Mouse (Mus musculus) midbrain, postnatal 0 days (tissue): ENCODE results near the gene Cd70. TPM values are rescaled to one million over a fixed set of nuclear protein-coding genes. Genes with fewer than 3 reads are reported as not detected.
A peak's percentile ranks its signal among the peaks of the same experiment; 100 is the strongest.

ENCODE experiments used
- ATAC-seq: fragments of 200-750 bp; cut with Nextera tagmentation; 2 replicates; pipeline ENCODE4 v1.8.0; 2017; ENCODE audit warnings: moderate number of reproducible peaks, mild to moderate bottlenecking, moderate TSS enrichment, moderate library complexity; ENCODE audit not compliant: low FRiP score
- DNase-seq: peaks from one replicate; pipeline ENCODE4 v3.0.0-alpha.2; 2015; ENCODE audit warnings: low spot score
- H3K27ac ChIP-seq: fragments of 300-500 bp; sonication (generic); 2 replicates; pipeline ENCODE4 v1.5.1; 2014; ENCODE audit warnings: low read depth, mild to moderate bottlenecking, low read length, mixed read lengths
- H3K27me3 ChIP-seq: fragments of 300-500 bp; sonication (generic); 2 replicates; pipeline ENCODE4 v1.6.1; 2014; ENCODE audit warnings: low read length, control low read depth, mixed read lengths; ENCODE audit not compliant: insufficient read depth
- H3K36me3 ChIP-seq: fragments of 300-500 bp; sonication (generic); 2 replicates; pipeline ENCODE4 v1.6.1; 2014; ENCODE audit warnings: low read length, control low read depth, mixed read lengths; ENCODE audit not compliant: insufficient read depth
- H3K4me1 ChIP-seq: fragments of 300-500 bp; sonication (generic); 2 replicates; pipeline ENCODE4 v1.6.1; 2014; ENCODE audit warnings: mild to moderate bottlenecking, control low read depth, antibody characterized with exemption, low read length, mixed read lengths; ENCODE audit not compliant: insufficient read depth
- H3K4me2 ChIP-seq: fragments of 300-500 bp; sonication (generic); 2 replicates; pipeline ENCODE4 v1.6.1; 2014; ENCODE audit warnings: low read depth, mild to moderate bottlenecking, low read length, mixed read lengths; ENCODE audit not compliant: poor library complexity, severe bottlenecking
- H3K4me3 ChIP-seq: fragments of 300-500 bp; sonication (generic); 2 replicates; pipeline ENCODE4 v1.5.1; 2014; ENCODE audit warnings: low read depth, mild to moderate bottlenecking, low read length, moderate library complexity
- H3K9ac ChIP-seq: fragments of 300-500 bp; sonication (generic); replicated peaks from 2 replicates; pipeline ENCODE4 v1.6.1; 2014; ENCODE audit warnings: mild to moderate bottlenecking, low read length, moderate library complexity, mixed read lengths; ENCODE audit not compliant: poor library complexity, severe bottlenecking
- H3K9me3 ChIP-seq: fragments of 300-500 bp; sonication (generic); 2 replicates; pipeline ENCODE4 v1.6.1; 2016; ENCODE audit warnings: low read length, control low read depth
- CTCF ChIP-seq: IDR thresholded peaks from 2 replicates; pipeline ENCODE4 v1.5.1; 2016; ENCODE audit warnings: antibody characterized with exemption, mild to moderate bottlenecking
- WGBS: fragments of 180-500 bp; shearing (Covaris S2); extraction: QIAGEN DNeasy Blood & Tissue Kit; methylation state at CpG from one replicate; pipeline ENCODE4 v1.1.7; 2014; 5-methylcytosine and 5-hydroxymethylcytosine counted together
- polyA plus RNA-seq: library from polyadenylated mRNA; unstranded; fragments of >200 nt; fragmentation: Nextera tagmentation; extraction: Ambion mirVana; gene quantifications from 2 replicates; pipeline ENCODE4 v1.2.1, GENCODE M21; 2015
- total RNA-seq: library from RNA; depleted of rRNA; stranded (reverse); fragments of >200 nt; gene quantifications from 2 replicates; pipeline ENCODE4 v1.2.3, GENCODE M21; 2014

The Cd70 gene
- total and polyA plus RNA-seq, 2 experiments from 2014 or later: 0.82 to 1.2 TPM

DNA sequence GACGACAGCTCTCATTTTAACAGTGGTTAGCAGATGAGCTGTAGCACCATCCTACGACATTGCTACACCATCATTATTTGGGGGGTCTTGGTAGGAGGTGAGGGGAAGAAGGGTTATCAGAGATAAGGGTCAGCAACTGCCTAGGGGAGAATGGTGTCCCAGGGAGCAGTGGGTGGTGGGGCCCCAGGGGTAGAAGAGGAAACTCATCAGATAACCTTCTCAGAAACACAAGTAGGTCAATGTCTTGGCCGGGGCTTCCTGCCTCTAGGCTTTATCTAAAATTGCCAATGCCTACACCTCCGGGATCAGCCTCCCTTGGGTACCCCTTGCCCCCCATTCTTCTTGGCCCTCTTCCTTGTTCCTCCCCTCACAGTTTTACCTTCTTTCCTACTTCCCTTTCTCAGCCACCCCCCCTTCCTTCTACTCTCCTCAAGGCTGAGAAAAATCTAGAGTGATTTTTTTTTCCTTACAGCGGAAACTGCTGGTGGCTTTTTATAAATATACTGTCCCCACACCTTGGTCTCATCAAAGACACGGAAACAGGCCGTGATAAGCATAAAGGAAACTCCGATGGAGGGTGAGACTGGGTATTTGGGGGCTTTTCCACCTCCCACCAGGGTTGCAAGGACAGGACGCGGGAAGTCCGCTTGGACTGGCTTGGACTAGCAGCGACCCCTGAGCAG lies 39.1 kb upstream of the Cd70 start:
- TF ChIP-seq CTCF: no peak
- ATAC-seq: no peak
- Histone ChIP-seq H3K36me3 (no peaks in the 10 kb centered on the region), H3K4me2 (no peak overlapping the region), H3K27ac (no peak overlapping the region), H3K4me1 (no peaks in the 10 kb centered on the region), H3K9ac (no peak overlapping the region), H3K27me3 (no peaks in the 10 kb centered on the region), H3K9me3 (no peaks in the 10 kb centered on the region), H3K4me3 (no peak overlapping the region)
- no peak for DNase-seq
- 88% methylated on average over 12 of the region's 12 CpGs for WGBS

DNA sequence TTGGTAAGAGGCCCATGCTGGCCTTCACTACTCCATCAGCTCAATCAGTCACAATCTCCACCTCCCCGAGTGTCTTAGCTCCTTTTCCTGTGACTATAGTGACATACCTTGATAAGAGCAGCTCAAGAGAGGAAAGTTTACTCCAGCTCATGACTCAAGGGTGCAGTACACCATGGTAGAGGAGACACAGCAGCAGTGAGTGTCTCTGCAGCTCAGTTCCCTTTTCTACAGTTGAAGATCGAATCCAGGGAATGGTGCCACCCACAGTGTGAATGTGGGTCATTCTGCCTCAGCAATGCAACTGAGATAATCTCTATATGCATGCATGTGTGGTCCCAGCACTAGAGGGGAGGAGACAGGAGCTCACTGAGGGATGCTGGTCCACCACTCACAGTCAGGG lies 36.1 kb upstream of the Cd70 start:
- no peaks in the 10 kb centered on the region for H3K36me3 ChIP-seq
- no peak overlapping the region for H3K27ac ChIP-seq
- no peak overlapping the region for H3K9ac ChIP-seq
- no peaks in the 10 kb centered on the region for H3K4me1 ChIP-seq
- no peak overlapping the region for H3K4me3 ChIP-seq
- H3K9me3 ChIP-seq: no peaks in the 10 kb centered on the region
- no peak for ATAC-seq
- WGBS: 78% methylated on average over 2 of the region's 2 CpGs
- H3K4me2 ChIP-seq: no peak overlapping the region
- TF ChIP-seq CTCF: no peak
- no peak for DNase-seq
- no peaks in the 10 kb centered on the region for H3K27me3 ChIP-seq

DNA sequence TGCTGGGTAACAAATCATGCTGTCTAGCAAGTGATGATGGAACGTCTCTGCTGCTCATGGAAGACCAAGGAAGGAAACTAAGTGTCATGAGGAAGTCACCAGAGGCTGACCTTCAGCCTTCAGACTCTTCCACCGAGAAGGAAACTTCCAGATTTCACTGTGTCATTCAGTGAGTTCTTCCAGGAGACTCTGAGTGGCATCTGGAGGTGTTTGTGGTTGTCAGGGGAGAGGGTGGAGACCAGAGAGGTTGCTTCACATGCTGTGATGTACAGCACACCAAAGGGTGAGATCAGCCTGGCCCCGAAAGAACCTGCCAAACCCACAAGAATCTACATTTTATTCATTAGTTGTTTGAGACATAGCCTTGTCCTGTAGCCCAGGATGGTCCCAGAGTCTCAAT lies 33.3 kb upstream of the Cd70 start:
- no peak for TF ChIP-seq CTCF
- DNase-seq: no peak
- Histone ChIP-seq H3K27ac (no peak overlapping the region), H3K27me3 (no peaks in the 10 kb centered on the region), H3K4me1 (no peaks in the 10 kb centered on the region), H3K4me3 (no peak overlapping the region), H3K9me3 (no peaks in the 10 kb centered on the region), H3K4me2 (no peak overlapping the region), H3K9ac (no peak overlapping the region), H3K36me3 (no peaks in the 10 kb centered on the region)
- no peak for ATAC-seq
- WGBS: 71% methylated on average over 3 of the region's 3 CpGs

DNA sequence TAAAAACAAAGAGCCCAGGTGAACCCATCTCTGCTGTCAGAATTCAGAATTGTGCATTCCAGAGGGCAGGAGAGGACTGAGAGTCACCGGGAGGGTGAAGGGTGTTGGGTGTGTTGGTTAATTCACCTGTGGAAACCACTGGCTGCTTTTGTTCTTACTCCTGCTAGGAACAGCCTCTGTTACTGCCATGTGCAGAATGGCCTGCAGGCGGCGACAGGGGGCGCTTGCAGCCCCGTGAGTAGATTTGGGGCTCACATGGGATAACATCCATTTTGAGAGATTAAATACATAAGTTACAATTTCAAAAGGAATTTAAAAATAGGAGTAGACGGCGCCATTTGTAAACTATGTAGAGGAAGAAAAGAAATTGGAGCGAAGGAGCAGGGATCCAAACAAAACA lies 30.8 kb upstream of the Cd70 start:
- Histone ChIP-seq H3K27me3 (no peaks in the 10 kb centered on the region), H3K4me3 (no peak overlapping the region), H3K36me3 (no peaks in the 10 kb centered on the region), H3K4me2 (no peak overlapping the region), H3K9ac (no peak overlapping the region), H3K4me1 (no peaks in the 10 kb centered on the region), H3K9me3 (no peaks in the 10 kb centered on the region), H3K27ac (no peak overlapping the region)
- no peak for DNase-seq
- peak; percentile 42 for TF ChIP-seq CTCF
- 36% methylated on average over 8 of the region's 8 CpGs for WGBS
- ATAC-seq: no peak

DNA sequence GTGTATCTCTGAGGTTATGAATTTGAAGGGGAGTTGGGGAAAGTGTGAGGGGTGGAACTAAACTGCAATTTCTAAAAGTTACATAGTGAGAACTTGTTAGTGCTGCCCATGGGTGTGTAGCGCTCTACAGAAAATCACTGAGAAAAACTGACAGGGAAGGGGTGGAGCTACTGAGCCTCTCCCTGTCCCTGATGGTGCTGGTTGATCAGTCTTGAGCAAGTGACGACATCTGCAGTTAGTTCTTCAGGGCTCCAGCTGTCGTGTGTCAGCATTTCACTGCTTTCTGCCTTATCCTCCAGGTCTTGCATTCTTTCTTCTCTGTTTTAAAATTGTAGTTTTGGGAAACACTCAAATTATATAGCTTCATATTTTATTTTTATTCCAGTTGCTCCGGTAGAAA lies 23.8 kb upstream of the Cd70 start:
- Histone ChIP-seq H3K9ac (no peak overlapping the region), H3K4me1 (no peaks in the 10 kb centered on the region), H3K36me3 (no peaks in the 10 kb centered on the region), H3K4me3 (no peak overlapping the region), H3K27me3 (no peaks in the 10 kb centered on the region), H3K27ac (no peak overlapping the region), H3K9me3 (no peaks in the 10 kb centered on the region), H3K4me2 (no peak overlapping the region)
- no peak for TF ChIP-seq CTCF
- 74% methylated on average over 4 of the region's 4 CpGs for WGBS
- ATAC-seq (no peak), DNase-seq (no peak)

DNA sequence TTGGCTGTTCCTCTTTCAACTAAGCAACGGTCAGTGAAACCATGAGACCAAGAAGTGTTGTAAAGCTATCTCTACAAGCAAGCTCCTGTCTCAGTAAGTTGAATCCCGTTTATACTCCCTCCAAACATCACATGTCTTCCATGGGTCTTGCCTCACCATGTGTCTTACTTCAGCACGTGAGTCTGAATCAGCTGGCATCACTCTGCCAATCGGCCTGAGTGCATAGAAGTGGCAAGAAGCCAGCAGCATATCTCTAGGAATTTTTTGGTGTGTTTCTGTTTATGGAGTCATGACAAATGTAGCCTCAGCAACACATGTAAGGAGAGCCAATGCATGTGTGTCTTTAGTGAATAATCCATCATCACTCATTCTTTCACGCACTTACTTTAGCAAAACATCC lies 22.8 kb upstream of the Cd70 start:
- no peak for TF ChIP-seq CTCF
- Histone ChIP-seq H3K4me3 (no peak overlapping the region), H3K9me3 (no peaks in the 10 kb centered on the region), H3K27ac (no peak overlapping the region), H3K27me3 (no peaks in the 10 kb centered on the region), H3K4me2 (no peak overlapping the region), H3K36me3 (no peaks in the 10 kb centered on the region), H3K9ac (no peak overlapping the region), H3K4me1 (no peaks in the 10 kb centered on the region)
- DNase-seq: no peak
- no peak for ATAC-seq
- 81% methylated on average over 5 of the region's 5 CpGs for WGBS
